Mouse (Mus musculus) thymus, postnatal 10 days (tissue): ENCODE results near the gene 1700018G05Rik.
"Not testable (repeated sequence)": the region's sequence is repeated elsewhere in the genome, so short reads cannot be mapped to it uniquely, and the experiment has no call there.

Experiments used
- DNase-seq, 2 experiments: peaks; one replicate each; pipeline ENCODE4 v3.0.0; 2021; ENCODE audit warnings: low spot score in 2 of 2

1700018G05Rik gene

GRCm38 (mm10) chrX:102928072-102928471 is at the start of gene 1700018G05Rik:
1700018G05Rik (plus strand) TSS chrX:102928372.
- not testable (repeated sequence) for DNase-seq

GRCm38 (mm10) chrX:102908587-102908986 is 19.6 kb upstream of the 1700018G05Rik start, which contains the start of the genes Dmrtc1a and 1700011M02Rik:
Dmrtc1a (minus strand) TSS chrX:102908687.
1700011M02Rik (plus strand) TSS chrX:102908905.
- DNase-seq: not testable (repeated sequence)

- not testable (repeated sequence) for DNase-seq
These were observed 13.3 kb upstream of the 1700018G05Rik start for GRCm38 (mm10) chrX:102914823-102915222.

GRCm38 (mm10) chrX:102926707-102927106 is 1.5 kb upstream of the 1700018G05Rik start:
- peak in 1 of 2 experiments; percentile 5 for DNase-seq

- DNase-seq: no peak
These were observed 4.9 kb downstream of the 1700018G05Rik start for GRCm38 (mm10) chrX:102932992-102933570.

GRCm38 (mm10) chrX:102933571-102934394 is 5.6 kb downstream of the 1700018G05Rik start:
- DNase-seq: peak in 1 of 2 experiments; percentile 25

GRCm38 (mm10) chrX:102934395-102934764 is 6.2 kb downstream of the 1700018G05Rik start:
- DNase-seq: no peak

- no peak for DNase-seq
These were observed 8.6 kb downstream of the 1700018G05Rik start for GRCm38 (mm10) chrX:102936743-102937142.

GRCm38 (mm10) chrX:102950136-102950535 is 22.0 kb downstream of the 1700018G05Rik start:
- DNase-seq: not testable (repeated sequence)

GRCm38 (mm10) chrX:102958917-102959316 is 30.7 kb downstream of the 1700018G05Rik start:
- no peak for DNase-seq

- no peak for DNase-seq
These were observed 32.4 kb downstream of the 1700018G05Rik start for GRCm38 (mm10) chrX:102960581-102960980.
